Mouse (Mus musculus): Measurements from ENCODE around the gene Eaf1. TPM values are rescaled to one million over a fixed set of nuclear protein-coding genes. Genes with fewer than 3 reads are reported as not detected.

The Eaf1 gene
- total RNA-seq, 2 experiments from 2014 or later, result 21.0 to 32.3 TPM

Other genes starting within 250 kb of the Eaf1 start
- 2.1 and 7.2 TPM in 2 replicates for gene Phf7, start 243.1 kb upstream of the Eaf1 start, total RNA-seq (2015; ENCODE audit: low replicate concordance)
- gene Phf7, start 243.1 kb upstream of the Eaf1 start, total RNA-seq (2017; ENCODE audit: low replicate concordance), result 3.1 and 4.4 TPM in 2 replicates
- gene Bap1, start 242.9 kb upstream of the Eaf1 start, total RNA-seq (2015; ENCODE audit: low replicate concordance), result 15.5 and 23.8 TPM in 2 replicates
- 42.6 and 58.7 TPM in 2 replicates for gene Bap1, start 242.9 kb upstream of the Eaf1 start, total RNA-seq (2017; ENCODE audit: low replicate concordance)
- gene Dnah1, start 170.5 kb upstream of the Eaf1 start, total RNA-seq (2015; ENCODE audit: low replicate concordance), result 0.36 TPM in 1 of 2 replicates, not detected in the other
- gene Dnah1, start 170.5 kb upstream of the Eaf1 start, total RNA-seq (2017; ENCODE audit: low replicate concordance), result under 0.01 TPM in 1 of 2 replicates, not detected in the other
- gene Capn7, start 157.8 kb upstream of the Eaf1 start, total RNA-seq (2015; ENCODE audit: low replicate concordance), result 18.0 and 29.9 TPM in 2 replicates
- gene Capn7, start 157.8 kb upstream of the Eaf1 start, total RNA-seq (2017; ENCODE audit: low replicate concordance), result 19.0 and 23.8 TPM in 2 replicates
- gene Sh3bp5, start 58.3 kb upstream of the Eaf1 start, total RNA-seq (2015; ENCODE audit: low replicate concordance), result 6.8 and 9.6 TPM in 2 replicates
- gene Sh3bp5, start 58.3 kb upstream of the Eaf1 start, total RNA-seq (2017; ENCODE audit: low replicate concordance), result 3.9 and 6.7 TPM in 2 replicates
- gene Mettl6, start 641 bp downstream of the Eaf1 start, total RNA-seq (2015; ENCODE audit: low replicate concordance), result 16.2 and 26.8 TPM in 2 replicates
- gene Mettl6, start 641 bp downstream of the Eaf1 start, total RNA-seq (2017; ENCODE audit: low replicate concordance), result 20.2 and 83.3 TPM in 2 replicates
- gene Colq, start 96.9 kb downstream of the Eaf1 start, total RNA-seq (2015; ENCODE audit: low replicate concordance), result not detected in 2 replicates
- 0.26 TPM in 1 of 2 replicates, not detected in the other for gene Colq, start 96.9 kb downstream of the Eaf1 start, total RNA-seq (2017; ENCODE audit: low replicate concordance)
- gene Gm49387, start 146.5 kb downstream of the Eaf1 start, total RNA-seq (2015; ENCODE audit: low replicate concordance), result not detected in 2 replicates
- not detected in 2 replicates for gene Gm49387, start 146.5 kb downstream of the Eaf1 start, total RNA-seq (2017; ENCODE audit: low replicate concordance)
- gene Btd, start 146.6 kb downstream of the Eaf1 start, total RNA-seq (2015; ENCODE audit: low replicate concordance), result 0.72 and 5.9 TPM in 2 replicates
- gene Btd, start 146.6 kb downstream of the Eaf1 start, total RNA-seq (2017; ENCODE audit: low replicate concordance), result 3.3 and 3.5 TPM in 2 replicates
- 16.2 TPM in 1 of 2 replicates, not detected in the other for gene Hacl1, start 146.9 kb downstream of the Eaf1 start, total RNA-seq (2015; ENCODE audit: low replicate concordance)
- gene Hacl1, start 146.9 kb downstream of the Eaf1 start, total RNA-seq (2017; ENCODE audit: low replicate concordance), result 11.6 and 17.4 TPM in 2 replicates

All from erythroid progenitor cell, adult 5-6 weeks (primary cell).